Mouse (Mus musculus): ENCODE data around the gene Msantd3.

Gene Msantd3

DNA sequence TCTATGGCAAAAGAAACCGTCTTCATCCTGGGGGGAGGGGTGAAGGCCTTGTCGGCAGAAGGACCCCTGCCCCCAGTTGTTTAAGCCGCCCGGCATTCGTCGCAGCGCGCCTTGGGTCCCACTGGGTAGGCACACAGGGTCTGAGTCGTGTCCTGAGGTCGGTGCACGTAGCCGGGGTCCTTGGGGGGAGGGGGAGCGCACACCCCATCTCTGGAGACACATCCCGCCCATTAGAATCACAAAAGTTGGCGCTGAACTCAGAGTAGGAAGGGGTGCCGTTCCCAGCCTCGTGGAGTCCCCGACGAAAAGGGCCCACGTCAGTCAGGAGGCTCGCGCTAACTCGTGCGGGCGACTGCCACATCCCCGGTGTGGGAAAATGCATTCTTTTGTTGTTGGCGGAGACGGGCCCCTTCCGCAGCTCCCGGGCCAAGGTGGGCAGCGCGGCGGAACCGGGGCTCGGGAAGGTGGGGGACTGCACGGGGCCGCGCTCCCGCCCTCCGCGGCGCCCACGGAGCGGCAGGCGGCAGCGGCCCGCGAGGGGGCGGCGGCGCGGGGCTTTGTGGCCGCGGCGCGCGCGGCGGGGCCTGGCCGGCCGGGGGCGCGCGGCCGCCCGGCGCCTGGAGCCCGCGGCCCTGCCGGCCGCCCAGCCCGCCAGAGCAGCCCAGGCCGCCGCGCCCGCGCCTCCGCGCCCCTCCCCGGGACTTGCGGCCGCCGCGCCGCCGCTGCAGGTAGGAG is at the start of gene Msantd3:
Msantd3 (plus strand) TSS at position 95 of the 735 bp plus-strand sequence.
- no peak for DNase-seq (ENCODE audit: low spot score in 2 of 2)

DNA sequence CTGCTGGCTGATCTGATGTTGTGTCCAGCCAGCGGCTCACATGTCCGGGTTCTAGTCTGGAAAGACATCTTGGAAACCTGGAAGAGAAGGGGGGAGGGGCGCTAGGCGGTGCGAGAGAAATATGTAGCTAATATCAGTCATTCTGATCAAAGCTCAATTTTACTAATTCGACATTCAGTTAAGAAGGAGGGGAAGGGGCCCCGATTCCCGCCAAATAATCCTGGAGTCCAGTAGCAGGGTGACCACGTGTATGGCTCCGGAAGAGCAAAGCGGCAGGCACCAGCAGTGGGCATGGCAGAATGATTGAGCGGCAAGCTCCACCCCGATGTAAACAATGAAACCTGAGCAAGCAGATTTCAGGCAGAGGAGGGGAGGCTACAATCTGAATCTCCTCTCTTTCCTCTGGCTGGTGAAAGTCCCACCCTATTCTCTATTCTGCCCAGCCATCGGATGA is 48.4 kb upstream of the Msantd3 start:
- DNase-seq (ENCODE audit: low spot score in 2 of 2): no peak

- no peak for DNase-seq (ENCODE audit: low spot score in 2 of 2)
Measured at GRCm38 (mm10) chr4:48492510-48492909, 47.2 kb upstream of the Msantd3 start.

DNA sequence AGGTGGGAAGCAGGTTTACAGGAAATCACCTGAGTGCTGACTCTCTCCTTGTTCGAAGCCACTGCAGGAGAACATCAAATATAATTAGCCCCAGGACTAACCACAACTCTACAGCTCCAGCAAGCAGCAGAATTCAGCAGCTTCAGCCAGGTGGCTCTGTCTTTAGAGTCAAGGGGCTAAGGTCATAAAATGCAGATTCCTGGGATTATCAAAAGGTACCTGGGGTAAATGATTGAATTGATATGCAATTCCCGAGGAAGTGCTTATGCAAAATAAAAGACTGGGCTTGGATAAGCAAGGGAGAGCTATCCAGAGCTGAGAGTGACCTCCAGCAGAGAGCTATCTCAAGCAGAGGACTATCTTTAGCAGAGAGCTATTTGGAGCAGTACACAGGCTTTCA is 28.9 kb upstream of the Msantd3 start:
- DNase-seq (ENCODE audit: low spot score in 2 of 2): no peak

GRCm38 (mm10) chr4:48529559-48529958 is 10.2 kb upstream of the Msantd3 start:
- DNase-seq (ENCODE audit: low spot score in 2 of 2): no peak

DNA sequence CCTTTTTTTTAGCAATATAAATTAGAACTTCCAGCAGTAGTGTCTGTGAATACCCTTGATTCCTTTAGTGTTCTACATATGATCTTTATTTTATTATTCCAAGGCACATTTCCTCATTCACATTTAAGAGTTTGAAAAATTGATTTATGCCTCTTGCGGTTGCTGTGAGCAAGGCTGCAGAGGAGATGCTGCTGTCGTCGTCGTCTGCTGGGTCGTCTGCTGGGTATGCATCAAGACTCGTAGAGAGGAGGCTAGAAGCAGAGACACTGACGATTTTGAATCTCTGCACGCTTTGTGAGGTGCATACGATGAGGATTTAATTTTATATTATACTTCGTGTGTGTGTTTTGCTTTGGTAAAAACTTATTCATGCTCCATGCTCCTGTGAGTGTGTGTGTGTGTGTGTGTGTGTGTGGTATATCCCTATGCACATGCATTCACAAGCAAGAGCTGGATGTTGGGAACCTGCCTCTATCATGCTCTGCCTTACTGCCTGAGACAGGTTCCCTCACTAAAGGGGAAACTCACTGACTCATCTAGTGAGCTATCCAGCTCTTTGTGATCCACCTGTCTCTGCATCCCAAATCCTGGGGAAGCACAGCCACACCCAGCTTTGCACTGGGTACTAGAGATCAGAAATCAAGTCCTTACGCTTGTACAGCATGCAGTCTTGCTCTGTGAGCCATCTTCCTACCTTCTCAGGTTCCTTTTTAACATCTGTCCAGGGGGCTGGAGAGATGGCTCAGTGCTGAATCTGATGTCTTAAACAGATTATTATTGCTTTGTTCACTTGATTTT is 7.7 kb upstream of the Msantd3 start:
- DNase-seq (ENCODE audit: low spot score in 2 of 2): no peak

DNA sequence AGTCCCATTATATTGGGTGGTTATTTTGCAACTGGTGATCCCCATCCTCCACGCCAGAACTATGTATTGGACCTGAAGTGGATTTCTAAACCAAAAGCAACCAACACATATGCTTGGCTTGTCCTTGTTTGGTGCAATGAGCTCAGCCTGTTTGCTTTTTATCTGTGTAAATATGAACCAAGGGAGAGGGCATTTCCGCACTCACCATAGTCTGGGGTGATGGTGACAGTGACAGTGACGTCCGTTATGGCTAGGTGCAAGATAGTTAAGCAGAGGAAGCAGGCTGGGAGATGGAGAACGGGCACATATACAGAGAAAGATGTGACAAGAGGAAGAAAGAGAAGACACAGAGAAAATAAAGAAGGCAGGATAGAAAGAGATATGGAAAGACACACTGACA is 3.5 kb upstream of the Msantd3 start:
- no peak for DNase-seq (ENCODE audit: low spot score in 2 of 2)

GRCm38 (mm10) chr4:48537024-48537423 is 2.7 kb upstream of the Msantd3 start:
- no peak for DNase-seq (ENCODE audit: low spot score in 2 of 2)

DNA sequence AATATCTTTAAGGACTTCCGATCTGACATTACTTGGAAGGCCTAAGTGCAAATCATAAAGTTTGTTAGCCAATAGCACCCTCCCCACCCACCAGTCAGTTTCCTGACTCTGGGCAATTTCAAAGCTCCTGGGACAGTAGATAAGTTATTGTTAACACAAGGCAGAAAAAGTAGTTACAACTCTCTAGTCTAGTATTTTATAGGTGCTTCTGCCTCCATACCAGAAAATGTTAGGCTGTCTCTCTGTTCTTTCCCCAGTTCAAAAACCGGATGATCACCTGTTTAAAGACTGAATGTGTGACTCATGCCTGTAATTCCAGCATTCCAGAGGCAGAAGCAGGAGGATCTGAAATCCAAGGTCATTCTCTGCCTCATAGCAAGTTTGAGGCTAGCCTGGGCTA is 1.2 kb upstream of the Msantd3 start:
- DNase-seq (ENCODE audit: low spot score in 2 of 2): no peak

DNA sequence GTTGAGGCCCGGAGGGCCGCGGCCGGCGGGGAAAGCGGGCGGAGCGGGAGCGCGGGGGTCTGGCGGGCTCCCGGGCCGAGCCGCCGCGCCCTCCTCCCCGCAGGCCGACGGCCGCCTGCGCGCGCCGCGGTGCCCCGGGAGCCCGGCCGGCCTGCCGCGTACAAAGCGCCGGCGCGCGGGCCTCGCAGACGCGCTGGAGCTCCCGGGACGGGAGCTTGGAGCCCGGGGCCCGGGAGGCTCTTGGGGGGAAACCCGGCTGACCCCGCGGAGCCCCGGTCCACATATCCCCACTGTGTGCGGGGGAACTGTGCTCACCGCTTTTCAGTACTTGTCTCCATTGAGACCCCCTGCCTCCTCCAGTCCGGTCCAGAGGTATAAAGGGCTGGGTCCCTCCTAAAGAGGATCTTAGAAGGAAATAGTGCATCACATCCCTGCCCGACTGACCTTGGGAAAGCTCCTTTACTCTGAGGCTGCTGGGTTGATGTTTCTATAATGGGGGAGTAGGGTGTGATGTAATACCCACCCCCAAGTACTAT is 909 bp downstream of the Msantd3 start:
- no peak for DNase-seq (ENCODE audit: low spot score in 2 of 2)

- DNase-seq (ENCODE audit: low spot score in 2 of 2): no peak
Measured at GRCm38 (mm10) chr4:48541526-48542250, 2.0 kb downstream of the Msantd3 start.

GRCm38 (mm10) chr4:48542351-48542750 is 2.6 kb downstream of the Msantd3 start:
- no peak for DNase-seq (ENCODE audit: low spot score in 2 of 2)

- no peak for DNase-seq (ENCODE audit: low spot score in 2 of 2)
Measured at GRCm38 (mm10) chr4:48543071-48543865, 3.5 kb downstream of the Msantd3 start.

- DNase-seq (ENCODE audit: low spot score in 2 of 2): no peak
Measured at GRCm38 (mm10) chr4:48544141-48544540, 4.4 kb downstream of the Msantd3 start.

DNA sequence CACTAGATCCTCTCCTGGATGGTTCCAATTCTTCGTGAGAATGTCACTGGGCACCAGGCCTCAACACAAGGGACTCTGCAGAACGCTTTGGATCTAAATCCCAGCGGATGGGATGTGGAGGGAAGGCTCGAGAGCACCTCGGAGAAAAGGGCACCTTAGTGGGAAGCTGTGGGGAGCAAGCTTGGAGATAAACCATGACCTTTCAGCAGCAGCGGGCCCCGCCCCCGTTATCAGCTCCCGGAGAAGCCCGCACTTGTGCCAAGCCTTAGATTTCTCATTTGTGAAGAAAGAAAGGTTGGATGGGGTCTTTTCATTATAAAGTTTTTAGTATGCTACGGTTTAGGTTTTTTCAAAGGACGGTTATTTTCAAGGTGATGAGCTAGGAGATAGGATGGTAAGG is 6.2 kb downstream of the Msantd3 start:
- DNase-seq (ENCODE audit: low spot score in 2 of 2): no peak

- DNase-seq (ENCODE audit: low spot score in 2 of 2): no peak
Measured at GRCm38 (mm10) chr4:48546568-48547496, 7.1 kb downstream of the Msantd3 start.

- DNase-seq (ENCODE audit: low spot score in 2 of 2): no peak
Measured at GRCm38 (mm10) chr4:48548393-48549045, 8.8 kb downstream of the Msantd3 start.

DNA sequence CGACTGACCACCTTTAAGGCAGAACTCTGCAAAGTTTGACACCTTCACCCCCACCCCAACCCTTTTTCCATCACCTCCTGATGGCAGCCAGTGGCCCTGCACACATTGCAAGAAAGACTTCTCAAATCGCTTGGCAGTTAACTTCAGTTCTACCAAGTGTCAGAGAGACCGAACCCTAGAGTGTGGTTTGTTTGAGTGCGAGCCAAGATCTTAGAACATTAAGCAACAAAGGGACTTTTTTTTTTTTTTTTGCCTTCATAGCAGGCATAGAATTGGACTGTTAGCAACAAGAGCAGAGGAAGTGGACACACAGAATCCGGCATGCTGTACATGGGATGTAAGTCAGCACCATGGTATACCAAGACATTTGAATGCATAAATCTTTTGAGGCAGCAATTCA is 9.9 kb downstream of the Msantd3 start:
- no peak for DNase-seq (ENCODE audit: low spot score in 2 of 2)

GRCm38 (mm10) chr4:48552486-48553064 is 12.8 kb downstream of the Msantd3 start:
- DNase-seq (ENCODE audit: low spot score in 2 of 2): no peak

Data from natural killer cell, adult 2 months (primary cell).